Mouse (Mus musculus) brain, embryonic 14.5 days (tissue): Measurements from ENCODE around the gene Bco1. TPM values are rescaled to one million over a fixed set of nuclear protein-coding genes. Genes with fewer than 3 reads are reported as not detected.

Experiments used
- DNase-seq: peaks from one replicate; pipeline ENCODE4 v3.0.0-alpha.2; 2011; ENCODE audit warnings: low read depth
- CTCF ChIP-seq: fragments of 200-500 bp; IDR thresholded peaks from 2 replicates; pipeline ENCODE4 v1.5.1; 2012; ENCODE audit warnings: inconsistent platforms, mild to moderate bottlenecking, moderate library complexity, borderline replicate concordance; ENCODE audit not compliant: insufficient read depth, insufficient read length; ENCODE audit errors: extremely low read depth
- POLR2A ChIP-seq: fragments of 200-500 bp; IDR thresholded peaks from 2 replicates; pipeline ENCODE4 v1.6.1; 2012; ENCODE audit warnings: mild to moderate bottlenecking, inconsistent platforms, borderline replicate concordance; ENCODE audit not compliant: poor library complexity, insufficient read depth, insufficient read length, severe bottlenecking; ENCODE audit errors: extremely low read depth
- polyA plus RNA-seq: library from polyadenylated mRNA; depleted of rRNA; stranded (reverse); fragments of >200 nt; gene quantifications from 2 replicates; pipeline ENCODE4 v1.2.3, GENCODE M21; 2012

Bco1 gene
- polyA plus RNA-seq, 1 experiment: 0.12 TPM

- DNase-seq: peak; percentile 99
- no peak; the same call in none of the 2 replicates for TF ChIP-seq POLR2A
- TF ChIP-seq CTCF: no peak
Measured at GRCm38 (mm10) chr8:117157769-117158091, 62.1 kb downstream of the Bco1 start.

GRCm38 (mm10) chr8:117158135-117158761 lies 62.6 kb downstream of the Bco1 start, which contains the start of gene Gan:
Gene Gan (plus strand): TSS chr8:117158135.
- peak; percentile 17 for DNase-seq
- TF ChIP-seq POLR2A (no peak), CTCF (no peak)

DNA sequence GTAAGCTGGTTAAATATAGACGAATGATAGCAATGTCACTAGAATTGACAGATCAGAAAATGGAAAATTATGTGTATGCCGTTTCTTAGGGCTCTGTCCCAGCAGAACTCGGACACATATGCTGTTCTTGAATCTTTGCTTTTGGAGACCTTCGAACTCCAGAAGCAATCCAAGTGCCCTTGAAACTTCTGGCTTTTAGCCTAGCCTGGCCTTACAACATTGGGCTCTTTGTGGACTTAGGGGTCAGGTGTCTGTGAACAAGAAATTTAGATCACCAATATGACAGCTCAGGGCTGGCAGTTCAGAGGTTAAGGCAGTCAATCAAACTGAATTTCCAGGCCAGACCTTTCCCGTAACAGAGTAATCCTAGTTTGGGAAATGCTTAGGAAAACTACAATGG lies 63.4 kb downstream of the Bco1 start:
- no peak for DNase-seq
- TF ChIP-seq POLR2A (no peak), CTCF (no peak)

DNA sequence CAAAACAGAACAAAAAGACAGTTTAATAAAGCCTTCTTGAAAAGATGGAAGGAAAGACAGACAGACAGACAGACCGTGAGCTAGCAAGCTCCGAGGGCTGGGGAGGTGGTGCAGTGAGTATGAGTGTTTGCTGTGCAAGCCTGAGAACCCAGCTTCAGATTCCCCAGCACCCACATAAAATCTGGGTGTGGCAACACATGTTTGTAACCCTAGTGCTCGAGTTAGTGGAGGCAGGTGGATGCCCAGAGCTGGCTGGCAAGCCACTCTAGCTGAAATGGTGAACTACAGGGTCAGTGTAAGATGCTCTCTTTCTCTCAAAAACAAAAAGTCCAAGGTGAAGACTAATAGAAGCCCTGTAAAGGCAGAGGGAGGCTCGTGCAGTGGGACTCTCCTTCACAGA lies 69.3 kb downstream of the Bco1 start:
- TF ChIP-seq CTCF (no peak), POLR2A (no peak)
- DNase-seq: no peak

GRCm38 (mm10) chr8:117165542-117165941 lies 69.9 kb downstream of the Bco1 start:
- TF ChIP-seq POLR2A (no peak), CTCF (no peak)
- DNase-seq: no peak

GRCm38 (mm10) chr8:117166515-117166914 lies 70.9 kb downstream of the Bco1 start:
- DNase-seq: no peak
- TF ChIP-seq CTCF (no peak), POLR2A (no peak)

GRCm38 (mm10) chr8:117167243-117167883 lies 71.7 kb downstream of the Bco1 start:
- no peak for DNase-seq
- no peak for TF ChIP-seq CTCF

- no peak for TF ChIP-seq CTCF
- DNase-seq: no peak
Measured at GRCm38 (mm10) chr8:117168378-117168777, 72.7 kb downstream of the Bco1 start.

DNA sequence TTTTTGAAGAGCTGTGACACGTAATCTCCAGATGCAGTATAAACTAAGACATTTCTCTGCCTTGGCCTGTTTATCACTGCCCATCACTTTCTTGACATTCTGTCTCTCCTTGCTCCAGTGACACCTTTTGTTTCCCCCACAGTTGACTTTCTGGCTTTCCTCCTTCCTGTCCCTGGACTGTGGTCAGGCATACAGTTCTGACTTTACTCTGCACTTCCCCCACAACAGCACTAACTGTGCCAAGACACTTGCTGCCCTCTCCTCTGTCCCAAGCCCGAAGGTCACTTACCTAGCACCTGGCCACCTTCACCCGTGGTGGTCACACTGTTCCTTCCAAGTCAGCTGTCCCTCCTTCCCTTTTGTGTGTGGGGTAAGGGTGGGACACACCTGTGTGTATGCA lies 76.2 kb downstream of the Bco1 start:
- no peak for DNase-seq
- no peak for TF ChIP-seq CTCF
- no peak for TF ChIP-seq POLR2A

GRCm38 (mm10) chr8:117172904-117173303 lies 77.2 kb downstream of the Bco1 start:
- peak; percentile 56 for DNase-seq
- no peak for TF ChIP-seq POLR2A
- no peak for TF ChIP-seq CTCF

GRCm38 (mm10) chr8:117173690-117174089 lies 78.0 kb downstream of the Bco1 start:
- no peak for TF ChIP-seq POLR2A
- no peak for TF ChIP-seq CTCF
- no peak for DNase-seq

DNA sequence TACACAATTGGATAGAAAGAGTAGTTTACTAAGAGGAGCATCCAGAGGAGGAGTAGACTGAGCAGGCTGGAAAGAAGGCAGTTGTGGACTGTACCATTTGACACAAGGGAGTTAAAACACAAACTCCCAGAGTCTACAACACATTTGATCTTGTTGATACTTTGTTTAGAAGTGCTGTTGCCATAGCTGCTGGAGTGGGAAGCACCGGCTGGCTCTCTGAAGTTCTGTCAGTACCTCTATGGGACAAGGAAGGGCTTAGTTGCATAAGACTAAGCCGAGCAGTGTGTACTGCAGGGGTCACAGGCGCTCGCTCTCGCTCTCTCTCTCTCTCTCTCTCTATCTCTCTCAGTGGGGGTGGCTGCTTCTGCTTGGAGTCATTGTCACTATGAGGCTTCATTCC lies 78.9 kb downstream of the Bco1 start:
- TF ChIP-seq CTCF (no peak), POLR2A (no peak)
- DNase-seq: no peak
